Mouse (Mus musculus) urinary bladder, postnatal 36 days (tissue): ENCODE data around the gene Rhpn2.
A peak's percentile ranks its signal among the peaks of the same experiment; 100 is the strongest.

ENCODE experiments used
- DNase-seq, 2 experiments: peaks; one replicate each; pipeline ENCODE4 v3.0.0; 2022; ENCODE audit warnings: low spot score in 2 of 2, mixed read lengths in 1 of 2

Gene Rhpn2

GRCm38 (mm10) chr7:35388694-35389093 lies 54.7 kb downstream of the Rhpn2 start:
- DNase-seq: no peak

- no peak for DNase-seq
Measured at GRCm38 (mm10) chr7:35392935-35393334, 59.0 kb downstream of the Rhpn2 start.

- DNase-seq: peak in 1 of 2 experiments; percentile 4
Measured at GRCm38 (mm10) chr7:35395734-35396456, 61.9 kb downstream of the Rhpn2 start.

GRCm38 (mm10) chr7:35396542-35397168 lies 62.7 kb downstream of the Rhpn2 start, which contains the start of the genes Faap24 and Cep89:
TSS of gene Faap24 (minus strand) at chr7:35396836.
TSS of gene Cep89 (plus strand) at chr7:35397035.
- DNase-seq: peak; percentile 92 to 96

GRCm38 (mm10) chr7:35401169-35401568 lies 67.2 kb downstream of the Rhpn2 start:
- no peak for DNase-seq

GRCm38 (mm10) chr7:35415226-35415625 lies 81.3 kb downstream of the Rhpn2 start:
- DNase-seq: no peak

- DNase-seq: no peak
Measured at GRCm38 (mm10) chr7:35415801-35416653, 82.1 kb downstream of the Rhpn2 start.

GRCm38 (mm10) chr7:35416654-35416948 lies 82.6 kb downstream of the Rhpn2 start:
- DNase-seq: no peak

- DNase-seq: no peak
Measured at GRCm38 (mm10) chr7:35423071-35423470, 89.1 kb downstream of the Rhpn2 start.

GRCm38 (mm10) chr7:35428146-35428545 lies 94.2 kb downstream of the Rhpn2 start:
- DNase-seq: no peak

GRCm38 (mm10) chr7:35435266-35435665 lies 101.3 kb downstream of the Rhpn2 start:
- DNase-seq: no peak
